8 mouse cellular contexts compared by ENCODE assay signal in the genomic region with DNA sequence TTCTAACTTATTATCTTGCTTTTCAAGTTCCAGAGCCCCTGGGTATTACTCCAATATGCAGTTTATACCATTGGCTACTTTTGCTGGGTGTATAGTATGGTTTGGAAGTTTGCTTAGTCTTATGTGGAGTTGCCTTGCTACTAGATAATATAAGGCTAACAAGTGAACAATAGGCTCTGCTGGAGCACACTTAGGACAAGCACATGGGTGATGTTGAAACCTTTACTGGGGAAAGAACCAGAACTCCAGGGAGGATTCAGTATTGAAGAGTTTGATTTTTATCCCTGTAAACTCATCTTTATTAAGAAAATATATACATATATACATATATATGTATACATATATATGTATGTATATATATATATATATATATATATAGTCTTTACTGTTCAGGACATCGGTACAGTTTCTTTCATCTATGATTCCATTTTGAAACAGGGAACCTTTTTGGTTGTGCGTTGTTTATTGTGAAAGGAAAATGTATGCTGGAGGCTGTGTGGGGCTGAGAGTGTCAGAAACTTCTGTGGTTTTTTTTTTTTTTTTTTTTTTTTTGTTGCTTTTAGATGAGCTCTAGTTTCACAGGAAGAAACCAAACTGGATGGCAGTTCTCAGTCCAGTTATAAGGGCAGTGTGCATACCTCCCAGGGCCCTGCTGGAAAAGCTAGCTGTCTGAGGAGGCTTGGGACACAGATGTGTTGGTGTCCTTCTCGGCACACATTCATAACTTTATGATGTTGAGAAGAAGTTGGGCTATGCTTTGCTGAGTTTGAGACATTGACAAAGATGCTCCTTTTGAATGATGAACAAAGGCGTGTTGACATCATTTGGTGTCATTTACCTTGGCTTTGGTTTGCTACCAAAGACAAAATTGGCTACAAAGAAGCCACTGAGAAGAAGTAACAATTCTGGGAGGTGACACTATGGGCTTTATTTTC. TPM values are rescaled to one million over a fixed set of nuclear protein-coding genes. Genes with fewer than 3 reads are reported as not detected.
DNase-seq lines count a peak whose midpoint lies in the region; ATAC-seq and TF ChIP-seq lines count a peak whose summit lies in the region.
"Had no signal": no experiment of that assay in that cellular context is flagged by ENCODE, and none has a peak within 500 bp of the region (broad histone marks: within the 10 kb centered on the region; RNA-seq: fewer than 3 reads in every experiment).

No protein-coding gene starts in this region.

- peak overlapping the region; percentile 73 for H3K4me2 ChIP-seq in lung, embryonic 14.5 days
- peak overlapping the region; percentile 64 for H3K4me2 ChIP-seq in forebrain, embryonic 12.5 days
- H3K4me2 ChIP-seq in stomach, embryonic 14.5 days (replicated peaks; ENCODE audit: low read depth, low read length): peak overlapping the region; percentile 49

- H3K27me3 ChIP-seq in lung, embryonic 14.5 days (ENCODE audit: insufficient read depth, low read length): no peaks in the 10 kb centered on the region
- no peaks in the 10 kb centered on the region for H3K27me3 ChIP-seq in forebrain, embryonic 12.5 days
- H3K27me3 ChIP-seq in limb, embryonic 10.5 days (ENCODE audit: low read depth, poor library complexity, severe bottlenecking): no peaks in the 10 kb centered on the region
- no peaks in the 10 kb centered on the region for H3K27me3 ChIP-seq in stomach, embryonic 14.5 days (ENCODE audit: control insufficient read depth, insufficient read depth, low read length)

- intact Hi-C loops in gastrocnemius, postnatal 36 days (cut with DNase I): no loop called here

- H3K4me1 ChIP-seq in lung, embryonic 14.5 days (ENCODE audit: insufficient read depth): peaks cover 7% of the 10 kb centered on the region
- peaks cover 15% of the 10 kb centered on the region for H3K4me1 ChIP-seq in lung, adult 2 months (ENCODE audit: control insufficient read depth, insufficient read depth, low read length)
- peaks cover 43% of the 10 kb centered on the region for H3K4me1 ChIP-seq in forebrain, embryonic 12.5 days
- peaks cover 42% of the 10 kb centered on the region for H3K4me1 ChIP-seq in limb, embryonic 10.5 days
- peaks cover 11% of the 10 kb centered on the region; the same call in 1 of the 2 replicates for H3K4me1 ChIP-seq in stomach, embryonic 14.5 days (ENCODE audit: control insufficient read depth, insufficient read depth, low read length)

- peak overlapping the region; percentile 80 for H3K4me3 ChIP-seq in lung, embryonic 14.5 days (ENCODE audit: low read depth, low read length)
- no peak overlapping the region for H3K4me3 ChIP-seq in lung, adult 2 months (replicated peaks; ENCODE audit: extremely low read depth, low read depth, low read length)
- H3K4me3 ChIP-seq in forebrain, embryonic 12.5 days (replicated peaks): peak overlapping the region; percentile 91
- peak overlapping the region; percentile 97 for H3K4me3 ChIP-seq in limb, embryonic 10.5 days
- H3K4me3 ChIP-seq in stomach, embryonic 14.5 days (ENCODE audit: low read depth, low read length): peak overlapping the region; percentile 79; the same call in 1 of the 2 replicates

- H3K27ac ChIP-seq in lung, embryonic 14.5 days (ENCODE audit: low read depth): no peak overlapping the region
- no peak overlapping the region for H3K27ac ChIP-seq in forebrain, embryonic 12.5 days
- peak overlapping the region; percentile 99; the same call in 1 of the 2 replicates for H3K27ac ChIP-seq in limb, embryonic 10.5 days
- H3K27ac ChIP-seq in stomach, embryonic 14.5 days (ENCODE audit: low read length): no peak overlapping the region

- no peaks in the 10 kb centered on the region for H3K9me3 ChIP-seq in lung, embryonic 14.5 days (ENCODE audit: low read depth, low read length)
- H3K9me3 ChIP-seq in forebrain, embryonic 12.5 days: no peaks in the 10 kb centered on the region
- H3K9me3 ChIP-seq in limb, embryonic 10.5 days (replicated peaks): no peaks in the 10 kb centered on the region
- no peaks in the 10 kb centered on the region for H3K9me3 ChIP-seq in stomach, embryonic 14.5 days (ENCODE audit: control insufficient read depth, low read depth, low read length)

- no peak for TF ChIP-seq POLR2A in lung, adult 2 months (IDR thresholded peaks at IDR 0.05; ENCODE audit: borderline replicate concordance, extremely low read depth, low read depth, low read length)

- 0 out of 2 replicates have a peak overlapping the region, but pooled peaks have one; percentile 84 for H3K9ac ChIP-seq in lung, embryonic 14.5 days
- H3K9ac ChIP-seq in forebrain, embryonic 12.5 days: 0 out of 2 replicates have a peak overlapping the region, but pooled peaks have one; percentile 21
- H3K9ac ChIP-seq in stomach, embryonic 14.5 days (replicated peaks; ENCODE audit: low read depth, low read length): no peak overlapping the region

- 83% methylated on average over 4 of the region's 4 CpGs for WGBS in lung, embryonic 14.5 days
- WGBS in lung, adult 2 months: 75% methylated on average over 4 of the region's 4 CpGs
- 92% methylated on average over 4 of the region's 4 CpGs for WGBS in forebrain, embryonic 12.5 days
- WGBS in limb, embryonic 10.5 days: 94% methylated on average over 4 of the region's 4 CpGs
- WGBS in stomach, embryonic 14.5 days: 91% methylated on average over 4 of the region's 4 CpGs

- TF ChIP-seq CTCF in lung, embryonic 14.5 days (IDR thresholded peaks at IDR 0.05; ENCODE audit: low read depth): no peak
- TF ChIP-seq CTCF in lung, adult 2 months (IDR thresholded peaks at IDR 0.05; ENCODE audit: insufficient read depth, low read length): no peak

- peaks cover 32% of the 10 kb centered on the region for H3K36me3 ChIP-seq in lung, embryonic 14.5 days (ENCODE audit: insufficient read depth)
- peaks cover 32% of the 10 kb centered on the region for H3K36me3 ChIP-seq in forebrain, embryonic 12.5 days (replicated peaks)
- H3K36me3 ChIP-seq in limb, embryonic 10.5 days: peaks cover 49% of the 10 kb centered on the region
- H3K36me3 ChIP-seq in stomach, embryonic 14.5 days (ENCODE audit: control insufficient read depth, insufficient read depth, low read length): peaks cover 19% of the 10 kb centered on the region

- no peak for DNase-seq in lung, embryonic 14.5 days
- no peak for DNase-seq in lung, adult 2 months
- DNase-seq in limb, embryonic 10.5 days (ENCODE audit: low spot score): no peak
- no peak for DNase-seq in cerebellum, postnatal 36 days
- no peak for DNase-seq in gastrocnemius, postnatal 36 days
- DNase-seq: thymus, adult 18-20 months had no signal

- no peak for ATAC-seq in lung, embryonic 14.5 days (ENCODE audit: insufficient read depth)
- no peak for ATAC-seq in forebrain, embryonic 12.5 days (ENCODE audit: low FRiP score)
- ATAC-seq in stomach, embryonic 14.5 days (ENCODE audit: insufficient number of reproducible peaks, insufficient read depth, low FRiP score, low read depth): no peak

RNA-seq across cellular contexts. Expression of gene Cblb, which starts 2.6 kb away (rescaled TPM):
- polyA plus RNA-seq in lung, embryonic 14.5 days (2014; fragmentation: Nextera tagmentation; extraction: Ambion mirVana): 19.8 and 21.8 TPM in 2 replicates
- 15.7 and 21.7 TPM in 2 replicates for polyA plus RNA-seq in lung, adult 2 months (2012; rRNA removed)
- polyA plus RNA-seq in forebrain, embryonic 12.5 days (2016; fragmentation: Nextera tagmentation; extraction: Ambion mirVana): 29.0 and 31.6 TPM in 2 replicates
- polyA plus RNA-seq in limb, embryonic 10.5 days (2016; fragmentation: Nextera tagmentation; extraction: Ambion mirVana): 31.6 and 34.6 TPM in 2 replicates
- polyA plus RNA-seq in stomach, embryonic 14.5 days (2014; fragmentation: Nextera tagmentation; extraction: Ambion mirVana): 16.4 and 18.6 TPM in 2 replicates
- total RNA-seq in gastrocnemius, postnatal 36 days (2021): 10 to 100 TPM; 14.9 to 17.4 TPM
